Mouse (Mus musculus) 416B (cell line): ENCODE data around the gene Erbb4.

Experiments
- DNase-seq: peaks from one replicate; pipeline ENCODE4 v3.0.0; 2011; ENCODE audit warnings: low read depth

The Erbb4 gene

GRCm38 (mm10) chr1:68517820-68518219 is 590.0 kb downstream of the Erbb4 start:
- no peak for DNase-seq

- no peak for DNase-seq
These were observed 604.0 kb downstream of the Erbb4 start for GRCm38 (mm10) chr1:68503873-68504272.

- DNase-seq, result no peak
These were observed 606.3 kb downstream of the Erbb4 start for GRCm38 (mm10) chr1:68501561-68501960.

GRCm38 (mm10) chr1:68466390-68466960 is 641.4 kb downstream of the Erbb4 start:
- DNase-seq, result no peak

GRCm38 (mm10) chr1:68451274-68451673 is 656.6 kb downstream of the Erbb4 start:
- no peak for DNase-seq

- DNase-seq, result no peak
These were observed 683.4 kb downstream of the Erbb4 start for GRCm38 (mm10) chr1:68424336-68424983.

GRCm38 (mm10) chr1:68401204-68401603 is 706.7 kb downstream of the Erbb4 start:
- DNase-seq, result no peak

GRCm38 (mm10) chr1:68371531-68371930 is 736.3 kb downstream of the Erbb4 start:
- DNase-seq, result no peak

- no peak for DNase-seq
These were observed 774.1 kb downstream of the Erbb4 start for GRCm38 (mm10) chr1:68333714-68334113.

GRCm38 (mm10) chr1:68305813-68306212 is 802.0 kb downstream of the Erbb4 start:
- DNase-seq, result no peak

- DNase-seq, result no peak
These were observed 823.4 kb downstream of the Erbb4 start for GRCm38 (mm10) chr1:68284443-68284842.

- no peak for DNase-seq
These were observed 832.0 kb downstream of the Erbb4 start for GRCm38 (mm10) chr1:68275819-68276218.

GRCm38 (mm10) chr1:68178580-68178979 is 929.3 kb downstream of the Erbb4 start:
- no peak for DNase-seq

- no peak for DNase-seq
These were observed 952.6 kb downstream of the Erbb4 start for GRCm38 (mm10) chr1:68155253-68155652.

GRCm38 (mm10) chr1:68150572-68150971 is 957.3 kb downstream of the Erbb4 start:
- DNase-seq, result no peak

GRCm38 (mm10) chr1:68142562-68143350 is 965.1 kb downstream of the Erbb4 start:
- no peak for DNase-seq

- no peak for DNase-seq
These were observed 972.9 kb downstream of the Erbb4 start for GRCm38 (mm10) chr1:68134943-68135342.

GRCm38 (mm10) chr1:68134450-68134849 is 973.4 kb downstream of the Erbb4 start:
- no peak for DNase-seq

- DNase-seq, result no peak
These were observed 984.3 kb downstream of the Erbb4 start for GRCm38 (mm10) chr1:68123541-68123940.

GRCm38 (mm10) chr1:68120364-68120763 is 987.5 kb downstream of the Erbb4 start:
- DNase-seq, result no peak

- DNase-seq, result no peak
These were observed 992.1 kb downstream of the Erbb4 start for GRCm38 (mm10) chr1:68115721-68116120.

GRCm38 (mm10) chr1:68106543-68106860 is 1001.4 kb downstream of the Erbb4 start:
- DNase-seq, result peak; percentile 12

- no peak for DNase-seq
These were observed 1001.9 kb downstream of the Erbb4 start for GRCm38 (mm10) chr1:68105834-68106542.
